ENCODE assay signal across 9 mouse cellular contexts in the genomic region with DNA sequence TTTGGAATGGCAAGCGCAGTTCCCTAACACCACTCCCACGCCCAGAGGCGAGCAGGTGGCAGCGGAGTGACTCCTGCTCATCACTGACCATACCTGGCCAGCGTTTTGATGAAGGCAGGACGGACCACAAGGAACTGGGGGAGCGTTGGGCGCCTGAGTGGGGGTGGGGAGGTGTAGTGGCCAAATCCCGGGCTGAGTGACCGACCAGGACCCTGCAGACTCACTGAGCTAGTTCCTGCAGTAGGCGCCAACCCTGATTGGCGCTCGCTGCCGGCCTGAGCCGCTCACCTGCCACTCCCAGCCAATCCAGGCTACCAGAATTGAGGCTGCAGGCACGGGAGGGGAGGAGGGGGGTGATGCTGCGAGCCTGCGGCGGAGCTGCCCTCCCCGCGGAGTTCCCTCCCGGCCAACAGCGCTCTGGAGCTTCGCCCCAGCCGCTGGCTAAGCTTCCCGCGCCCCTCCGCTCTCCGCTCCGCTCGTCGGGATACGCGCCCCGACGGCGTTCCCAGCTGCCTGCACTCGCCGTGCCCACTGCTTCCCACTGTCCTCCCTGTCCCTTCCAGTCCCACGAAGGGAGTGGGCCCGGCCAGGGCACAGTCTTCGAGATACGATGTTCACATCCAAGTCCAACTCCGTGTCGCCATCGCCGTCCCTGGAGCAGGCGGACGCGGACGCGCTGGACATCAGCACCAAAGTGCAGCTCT. TPM values are rescaled to one million over a fixed set of nuclear protein-coding genes. Genes with fewer than 3 reads are reported as not detected.
DNase-seq lines count a peak whose midpoint lies in the region; ATAC-seq and TF ChIP-seq lines count a peak whose summit lies in the region.
"Had no signal": no experiment of that assay in that cellular context is flagged by ENCODE, and none has a peak within 500 bp of the region (broad histone marks: within the 10 kb centered on the region; RNA-seq: fewer than 3 reads in every experiment).

Gene Plekhd1 (plus strand): TSS at position 323 of the 704 bp plus-strand sequence.

- ATAC-seq in heart, embryonic 12.5 days (ENCODE audit: insufficient number of reproducible peaks, low FRiP score): 0 out of 2 replicates have a peak, but pooled peaks have one; percentile 26
- peak; percentile 82 for ATAC-seq in kidney, embryonic 15.5 days (replicated peaks; ENCODE audit: low FRiP score)
- peak; percentile 66 for ATAC-seq in liver, embryonic 16.5 days (ENCODE audit: low read depth)
- peak; percentile 81; the same call in 1 of the 2 replicates for ATAC-seq in neural tube, embryonic 14.5 days (ENCODE audit: low read depth)
- ATAC-seq in monocyte, adult 5-6 weeks (replicated peaks; ENCODE audit: insufficient number of reproducible peaks, low FRiP score, low TSS enrichment, poor library complexity, severe bottlenecking): no peak

- TF ChIP-seq EP300 in heart, adult 2 months (IDR thresholded peaks at IDR 0.05; ENCODE audit: insufficient read depth, low read depth, low read length): no peak

- H3K4me3 ChIP-seq in heart, adult 2 months: peak within 1 kb of the TSS; percentile 37
- peak within 1 kb of the TSS; percentile 43 for H3K4me3 ChIP-seq in heart, embryonic 12.5 days
- H3K4me3 ChIP-seq in kidney, embryonic 15.5 days (replicated peaks): peak within 1 kb of the TSS; percentile 40
- H3K4me3 ChIP-seq in liver, embryonic 16.5 days (ENCODE audit: low read depth, low read length): peak within 1 kb of the TSS; percentile 44
- peak within 1 kb of the TSS; percentile 38 for H3K4me3 ChIP-seq in neural tube, embryonic 14.5 days (ENCODE audit: low read depth, low read length)

- H3K9ac ChIP-seq in heart, adult 2 months (ENCODE audit: low read depth, low read length): peak within 1 kb of the TSS; percentile 46
- peak within 1 kb of the TSS; percentile 34; the same call in 1 of the 2 replicates for H3K9ac ChIP-seq in heart, embryonic 12.5 days
- peak within 1 kb of the TSS; percentile 5; the same call in 1 of the 2 replicates for H3K9ac ChIP-seq in kidney, embryonic 15.5 days
- no peak within 1 kb of the TSS for H3K9ac ChIP-seq in liver, embryonic 16.5 days (ENCODE audit: low read depth, low read length)
- peak within 1 kb of the TSS; percentile 41 for H3K9ac ChIP-seq in neural tube, embryonic 14.5 days (replicated peaks; ENCODE audit: low read depth, low read length)

- no peak within 1 kb of the TSS for H3K27ac ChIP-seq in heart, adult 2 months
- no peak within 1 kb of the TSS for H3K27ac ChIP-seq in heart, embryonic 12.5 days (ENCODE audit: poor library complexity, severe bottlenecking)
- H3K27ac ChIP-seq in kidney, embryonic 15.5 days: no peak within 1 kb of the TSS
- no peak within 1 kb of the TSS for H3K27ac ChIP-seq in liver, embryonic 16.5 days (ENCODE audit: low read length)
- no peak within 1 kb of the TSS for H3K27ac ChIP-seq in neural tube, embryonic 14.5 days (ENCODE audit: low read depth, low read length)

- DNase-seq in heart, adult 2 months: peak; percentile 30 to 37
- no peak for DNase-seq in heart, adult 8-10 months (ENCODE audit: low spot score)
- DNase-seq in embryo, embryonic 10 days (ENCODE audit: low spot score): peak; percentile 62

- no peak for TF ChIP-seq CTCF in heart, adult 2 months (IDR thresholded peaks at IDR 0.05)

- H3K79me2 ChIP-seq in heart, adult 2 months (replicated peaks; ENCODE audit: control insufficient read depth, insufficient read depth, low read length): no peaks in the 10 kb centered on the region

- peak within 1 kb of the TSS; percentile 71 for H3K4me2 ChIP-seq in heart, embryonic 12.5 days
- H3K4me2 ChIP-seq in kidney, embryonic 15.5 days: peak within 1 kb of the TSS; percentile 75
- peak within 1 kb of the TSS; percentile 65 for H3K4me2 ChIP-seq in liver, embryonic 16.5 days (ENCODE audit: low read depth, low read length)
- H3K4me2 ChIP-seq in neural tube, embryonic 14.5 days (ENCODE audit: low read depth, low read length): peak within 1 kb of the TSS; percentile 50

- no peak for TF ChIP-seq POLR2A in heart, adult 2 months (IDR thresholded peaks at IDR 0.05; ENCODE audit: insufficient read depth, low read depth, low read length)

- H3K4me1 ChIP-seq in heart, adult 2 months (ENCODE audit: control insufficient read depth, insufficient read depth, low read length): no peaks in the 10 kb centered on the region; the same call in 1 of the 2 replicates
- peaks cover 37% of the 10 kb centered on the region for H3K4me1 ChIP-seq in heart, embryonic 12.5 days (replicated peaks)
- peaks cover 24% of the 10 kb centered on the region for H3K4me1 ChIP-seq in kidney, embryonic 15.5 days
- peaks cover 13% of the 10 kb centered on the region for H3K4me1 ChIP-seq in liver, embryonic 16.5 days (ENCODE audit: control insufficient read depth, low read depth, low read length)
- peaks cover 12% of the 10 kb centered on the region; the same call in 1 of the 2 replicates for H3K4me1 ChIP-seq in neural tube, embryonic 14.5 days (ENCODE audit: control insufficient read depth, insufficient read depth, low read length)

- H3K27me3 ChIP-seq in heart, adult 2 months (ENCODE audit: control insufficient read depth, insufficient read depth, low read length): peaks cover 10% of the 10 kb centered on the region
- H3K27me3 ChIP-seq in heart, embryonic 12.5 days (replicated peaks): peaks cover 51% of the 10 kb centered on the region
- H3K27me3 ChIP-seq in kidney, embryonic 15.5 days: peaks cover 51% of the 10 kb centered on the region
- H3K27me3 ChIP-seq in liver, embryonic 16.5 days (ENCODE audit: control insufficient read depth, insufficient read depth, low read depth, low read length): peaks cover 46% of the 10 kb centered on the region
- H3K27me3 ChIP-seq in neural tube, embryonic 14.5 days (ENCODE audit: control insufficient read depth, insufficient read depth, low read length): peaks cover 28% of the 10 kb centered on the region

- H3K36me3 ChIP-seq in heart, adult 2 months (ENCODE audit: control insufficient read depth, insufficient read depth, low read length): no peaks in the 10 kb centered on the region
- no peaks in the 10 kb centered on the region for H3K36me3 ChIP-seq in heart, embryonic 12.5 days
- H3K36me3 ChIP-seq in kidney, embryonic 15.5 days: no peaks in the 10 kb centered on the region
- no peaks in the 10 kb centered on the region for H3K36me3 ChIP-seq in liver, embryonic 16.5 days (ENCODE audit: control insufficient read depth, insufficient read depth)
- H3K36me3 ChIP-seq in neural tube, embryonic 14.5 days (ENCODE audit: control insufficient read depth, insufficient read depth, low read length): no peaks in the 10 kb centered on the region

- H3K9me3 ChIP-seq in heart, embryonic 12.5 days (replicated peaks): no peaks in the 10 kb centered on the region
- no peaks in the 10 kb centered on the region for H3K9me3 ChIP-seq in kidney, embryonic 15.5 days (replicated peaks)
- H3K9me3 ChIP-seq in liver, embryonic 16.5 days (replicated peaks; ENCODE audit: control insufficient read depth, low read length): no peaks in the 10 kb centered on the region
- no peaks in the 10 kb centered on the region for H3K9me3 ChIP-seq in neural tube, embryonic 14.5 days (ENCODE audit: control insufficient read depth, low read length)

- 4% methylated on average over 52 of the region's 52 CpGs for WGBS in heart, adult 2 months
- 2% methylated on average over 52 of the region's 52 CpGs for WGBS in heart, embryonic 12.5 days
- WGBS in kidney, embryonic 15.5 days: under 1% methylated on average over 47 of the region's 52 CpGs
- 3% methylated on average over 51 of the region's 52 CpGs for WGBS in liver, embryonic 16.5 days (ENCODE audit: insufficient replicate concordance)
- under 1% methylated on average over 51 of the region's 52 CpGs for WGBS in neural tube, embryonic 14.5 days

- intact Hi-C loops in heart, adult 2 months (cut with DNase I): no loop called here

RNA-seq across cellular contexts. Expression of gene Plekhd1, which starts in this region (rescaled TPM):
- total RNA-seq in heart, adult 2 months (2021): not detected
- 0.27 and 0.41 TPM in 2 replicates for polyA plus RNA-seq in heart, adult 2 months (2012; rRNA removed)
- under 1 TPM in 2 of 4 experiments, not detected in 2; 0.09 to 0.20 TPM for total RNA-seq in heart, adult 8-10 months (2022)
- 0.50 and 0.70 TPM in 2 replicates for polyA plus RNA-seq in heart, embryonic 12.5 days (2016; fragmentation: Nextera tagmentation; extraction: Ambion mirVana)
- polyA plus RNA-seq in kidney, embryonic 15.5 days (2015; fragmentation: Nextera tagmentation; extraction: Ambion mirVana): 1.8 and 2.0 TPM in 2 replicates
- polyA plus RNA-seq in liver, embryonic 16.5 days (2015; fragmentation: Nextera tagmentation; extraction: Ambion mirVana): 0.18 and 0.35 TPM in 2 replicates
- 6.8 and 9.3 TPM in 2 replicates for polyA plus RNA-seq in neural tube, embryonic 14.5 days (2014; fragmentation: Nextera tagmentation; extraction: Ambion mirVana)
- not detected in 3 replicates for total RNA-seq in monocyte, adult 5-6 weeks (2017)
- total RNA-seq: gastrocnemius, postnatal 36 days had no signal

Comparison
In these comparisons a context has a peak if more than half of its experiments do, and no peak if none do; other contexts are left out.
1. Peak in DNase-seq, H3K4me3 ChIP-seq and H3K9ac ChIP-seq in heart, adult 2 months; RNA of the gene not detected or under 1 TPM.
2. Peak in ATAC-seq, H3K4me3 ChIP-seq, H3K9ac ChIP-seq and H3K4me2 ChIP-seq in heart, embryonic 12.5 days; RNA of the gene not detected or under 1 TPM.
3. Peak in ATAC-seq, H3K4me3 ChIP-seq and H3K4me2 ChIP-seq in liver, embryonic 16.5 days; RNA of the gene not detected or under 1 TPM.